Mouse (Mus musculus) ES-E14 (cell line): Measurements from ENCODE around the gene Mmd. TPM values are rescaled to one million over a fixed set of nuclear protein-coding genes. Genes with fewer than 3 reads are reported as not detected.

ENCODE experiments used
- DNase-seq: peaks from one replicate; pipeline ENCODE4 v3.0.0-alpha.2; 2013; ENCODE audit warnings: low read depth, low spot score
- H3K27ac ChIP-seq: 2 replicates; pipeline ENCODE4 v1.5.1; 2012; ENCODE audit warnings: low read depth, mild to moderate bottlenecking, low read length, moderate library complexity, mixed read lengths; ENCODE audit not compliant: poor library complexity, insufficient read depth, severe bottlenecking
- H3K36me3 ChIP-seq: 2 replicates; pipeline ENCODE4 v1.6.1; 2012; ENCODE audit warnings: mild to moderate bottlenecking, low read length, moderate library complexity, mixed read lengths; ENCODE audit not compliant: control insufficient read depth, poor library complexity, insufficient read depth, severe bottlenecking
- H3K4me1 ChIP-seq, 2 experiments: fragments of 150-350 bp in 1 of 2; sonication (generic) in 1 of 2; 2 replicates each; pipeline ENCODE4 v1.6.1; 2012; ENCODE audit warnings: low read length in 2 of 2, mild to moderate bottlenecking in 1 of 2, mixed read lengths in 1 of 2; ENCODE audit not compliant: control insufficient read depth in 2 of 2, insufficient read depth in 2 of 2, poor library complexity in 1 of 2
- H3K4me3 ChIP-seq, 2 experiments: fragments of 150-350 bp in 1 of 2; sonication (generic) in 1 of 2; 2 replicates each; pipeline ENCODE4 v1.5.1; 2012; ENCODE audit warnings: low read length in 2 of 2, low read depth in 1 of 2, mild to moderate bottlenecking in 1 of 2, mixed read lengths in 1 of 2; ENCODE audit not compliant: insufficient read depth in 1 of 2, poor library complexity in 1 of 2, severe bottlenecking in 1 of 2
- H3K9ac ChIP-seq: 2 replicates; pipeline ENCODE4 v1.6.1; 2012; ENCODE audit warnings: low read depth, mild to moderate bottlenecking, low read length, mixed read lengths; ENCODE audit not compliant: poor library complexity, insufficient read depth, severe bottlenecking
- H3K9me3 ChIP-seq: fragments of 150-350 bp; sonication (generic); 2 replicates; pipeline ENCODE4 v1.6.1; 2012; ENCODE audit warnings: low read depth, mild to moderate bottlenecking, low read length; ENCODE audit not compliant: control insufficient read depth, insufficient read depth
- CHD2 ChIP-seq: IDR thresholded peaks from 2 replicates; pipeline ENCODE4 v1.6.1; 2014; ENCODE audit warnings: mild to moderate bottlenecking, low read depth, low read length, inconsistent platforms
- HCFC1 ChIP-seq: IDR thresholded peaks from 2 replicates; pipeline ENCODE4 v1.6.1; 2012; ENCODE audit warnings: low read length, inconsistent platforms, borderline replicate concordance; ENCODE audit not compliant: insufficient read depth
- MAFK ChIP-seq: IDR thresholded peaks from 2 replicates; pipeline ENCODE4 v1.6.1; 2014; ENCODE audit warnings: mild to moderate bottlenecking, low read depth, low read length, inconsistent platforms; ENCODE audit not compliant: insufficient read depth
- ZC3H11A ChIP-seq: IDR thresholded peaks from 2 replicates; pipeline ENCODE4 v1.6.1; 2012; ENCODE audit warnings: low read depth, mild to moderate bottlenecking, inconsistent platforms, low read length, borderline replicate concordance
- ZNF384 ChIP-seq: IDR thresholded peaks from 2 replicates; pipeline ENCODE4 v1.6.1; 2012; ENCODE audit warnings: low read depth, low read length, inconsistent platforms
- in situ Hi-C, 2 experiments: fragments of 600-800 bp; cut with MboI; formaldehyde crosslinking; loops; one replicate each; pipeline ENCODE4 v1.15.1; 2025; ENCODE audit warnings: low sequenced_read_pairs in 2 of 2, inconsistent platforms in 1 of 2; ENCODE audit not compliant: unreplicated experiment in 2 of 2
- total RNA-seq: library from RNA; depleted of rRNA; stranded (reverse); fragments of 300-350 nt; gene quantifications from 2 replicates; pipeline ENCODE4 v1.2.3, GENCODE M21; 2012

Gene Mmd
- total RNA-seq, 1 experiment, result 15.5 TPM

DNA sequence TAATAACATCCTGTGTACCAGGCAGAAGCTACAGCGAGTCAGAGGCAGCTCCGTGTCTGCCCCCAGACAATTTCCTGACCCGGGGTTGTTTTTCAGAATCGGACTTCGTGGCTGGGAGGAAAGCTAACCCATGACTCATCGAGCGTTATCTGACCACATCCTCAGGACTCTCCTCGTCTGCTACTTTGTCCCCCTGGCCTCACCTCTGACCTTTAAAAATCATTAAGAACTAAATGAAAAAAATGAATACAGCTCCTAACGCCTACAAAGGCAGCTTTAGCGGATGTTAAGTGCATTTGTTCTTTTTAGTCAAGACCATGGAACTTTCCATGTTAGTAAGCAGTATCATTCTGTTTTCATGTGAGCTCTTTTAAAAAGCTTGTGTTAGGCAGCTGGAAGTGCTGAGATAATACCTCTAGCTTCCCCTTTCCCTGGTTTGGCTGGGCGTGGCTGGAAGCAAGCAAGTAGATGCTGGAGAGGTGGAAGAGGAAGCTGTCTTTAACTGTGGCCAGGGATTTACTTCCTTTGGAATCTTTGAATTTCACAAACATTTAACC lies 24.3 kb upstream of the Mmd start:
- H3K9ac ChIP-seq, result no peak overlapping the region
- H3K27ac ChIP-seq, result no peak overlapping the region
- H3K9me3 ChIP-seq, result no peaks in the 10 kb centered on the region
- no peak for DNase-seq
- no peak for TF ChIP-seq CHD2
- TF ChIP-seq HCFC1, result no peak
- no peak for TF ChIP-seq MAFK
- TF ChIP-seq ZC3H11A, result no peak
- TF ChIP-seq ZNF384, result no peak
- H3K4me3 ChIP-seq, result no peak overlapping the region
- in situ Hi-C loops, result no loop called here
- H3K36me3 ChIP-seq, result no peaks in the 10 kb centered on the region
- H3K4me1 ChIP-seq, result no peaks in the 10 kb centered on the region

DNA sequence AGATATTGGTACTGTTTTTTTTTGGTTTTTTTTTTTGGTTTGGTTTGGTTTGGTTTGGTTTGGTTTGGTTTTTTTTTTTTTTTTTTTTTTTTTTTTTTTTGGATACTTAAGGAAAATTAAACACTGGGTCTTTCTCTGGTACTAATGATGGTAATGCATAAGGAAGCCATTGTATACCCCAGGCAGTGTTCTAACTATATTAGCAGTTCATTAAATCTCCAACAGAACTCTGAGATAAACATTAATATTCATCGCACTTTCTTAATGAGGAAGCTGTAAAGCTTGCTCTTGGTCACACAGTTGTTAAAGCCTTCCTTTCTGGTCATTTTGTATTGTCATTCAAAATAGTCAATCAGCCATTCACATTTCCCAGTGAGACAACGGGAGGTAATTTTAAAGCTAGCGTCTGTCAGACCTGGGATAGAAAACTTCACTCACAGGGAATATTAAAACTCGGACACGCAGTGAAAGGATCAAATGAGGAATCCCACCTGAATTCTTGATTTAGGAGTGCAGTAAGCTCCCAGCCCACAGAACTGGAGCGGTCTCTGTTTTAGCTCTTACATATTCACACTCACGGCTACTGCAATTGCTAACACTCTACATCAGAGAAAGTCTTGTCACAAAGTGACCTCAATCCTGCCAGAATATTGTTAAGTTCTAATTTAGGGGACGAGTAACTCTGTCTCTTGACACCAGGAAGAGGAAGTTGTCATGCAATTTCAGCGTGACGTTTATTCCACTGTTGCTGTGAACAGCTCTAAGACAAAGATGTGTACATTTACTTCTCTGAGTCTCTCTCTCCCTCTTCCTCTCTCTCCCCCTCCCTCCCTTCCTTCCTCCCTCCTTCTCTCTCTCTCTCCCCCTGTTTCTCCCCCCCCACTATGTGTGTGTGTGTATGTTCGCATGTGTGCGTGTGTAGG lies 22.0 kb upstream of the Mmd start:
- in situ Hi-C loops, result no loop called here
- no peak overlapping the region for H3K9ac ChIP-seq
- no peaks in the 10 kb centered on the region for H3K9me3 ChIP-seq
- no peak overlapping the region for H3K27ac ChIP-seq
- no peak overlapping the region for H3K4me3 ChIP-seq
- H3K36me3 ChIP-seq, result no peaks in the 10 kb centered on the region
- no peak for DNase-seq
- H3K4me1 ChIP-seq, result 0 out of 4 replicates have a peak, but pooled peaks cover 0 to 2% of the 10 kb centered on the region in 2 experiments
- no peak for TF ChIP-seq ZNF384
- TF ChIP-seq CHD2, result no peak
- no peak for TF ChIP-seq MAFK
- TF ChIP-seq HCFC1, result no peak
- TF ChIP-seq ZC3H11A, result no peak

DNA sequence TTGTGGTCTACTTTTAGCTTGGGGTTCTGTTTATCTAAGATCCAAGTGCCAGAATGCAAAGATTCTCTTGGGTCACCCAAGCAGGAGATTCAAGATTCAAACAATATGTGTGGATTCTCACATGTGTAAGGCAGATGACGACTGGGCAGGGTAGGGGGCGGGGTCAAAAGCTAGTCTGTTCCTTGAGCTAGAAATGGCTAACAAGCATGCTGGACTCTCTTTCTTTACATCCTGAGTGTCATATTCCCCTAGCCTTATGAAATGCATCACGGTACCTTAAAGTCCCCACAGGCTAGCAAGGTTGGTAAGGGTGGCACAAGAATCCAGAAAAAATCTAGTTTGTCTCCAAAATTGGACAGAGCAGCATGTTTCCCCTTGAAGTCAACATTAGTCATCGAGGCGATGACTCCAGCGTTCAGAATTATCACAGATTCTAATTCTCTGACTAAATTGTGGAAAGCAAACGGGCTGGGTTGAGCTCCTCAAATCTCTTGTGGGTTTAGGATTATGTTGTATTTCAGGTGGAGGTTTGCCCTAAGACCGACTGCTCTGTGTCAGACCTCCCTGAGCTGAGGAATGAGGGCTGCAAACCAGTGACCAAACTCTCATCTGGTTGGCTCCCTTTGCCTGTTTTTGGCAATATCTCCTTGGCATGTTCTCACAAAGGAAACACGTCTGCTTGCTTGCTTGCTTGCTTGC lies 20.9 kb upstream of the Mmd start:
- no peak for DNase-seq
- Histone ChIP-seq H3K4me3 (no peak overlapping the region), H3K27ac (no peak overlapping the region), H3K9ac (no peak overlapping the region), H3K36me3 (no peaks in the 10 kb centered on the region), H3K9me3 (no peaks in the 10 kb centered on the region), H3K4me1 (0 out of 4 replicates have a peak, but pooled peaks cover 0 to 2% of the 10 kb centered on the region in 2 experiments)
- in situ Hi-C loops, result no loop called here
- TF ChIP-seq ZC3H11A (no peak), CHD2 (no peak), MAFK (no peak), HCFC1 (no peak), ZNF384 (no peak)

DNA sequence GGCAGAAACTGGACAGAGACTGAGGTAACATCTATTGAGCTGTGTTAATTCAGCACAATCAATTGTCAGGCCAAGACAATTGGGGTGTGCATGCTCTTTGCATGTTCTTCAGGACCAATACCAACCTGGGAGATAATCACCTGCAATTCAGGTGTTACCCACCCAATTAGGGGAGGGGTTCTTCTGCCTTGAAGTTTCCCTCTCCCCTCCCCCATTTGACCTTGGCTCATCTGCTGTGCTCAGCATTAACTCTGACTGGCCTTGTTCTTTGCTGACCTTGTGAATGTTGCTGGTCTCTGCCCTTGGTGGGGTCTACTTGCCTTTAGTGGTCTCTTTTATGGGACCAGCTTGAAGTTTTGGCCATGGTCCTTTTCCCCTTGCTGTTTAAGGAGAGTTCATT lies 19.5 kb upstream of the Mmd start:
- Histone ChIP-seq H3K27ac (no peak overlapping the region), H3K36me3 (no peaks in the 10 kb centered on the region), H3K9ac (no peak overlapping the region), H3K4me1 (0 out of 4 replicates have a peak, but pooled peaks cover 0 to 2% of the 10 kb centered on the region in 2 experiments), H3K4me3 (no peak overlapping the region), H3K9me3 (no peaks in the 10 kb centered on the region)
- TF ChIP-seq CHD2 (no peak), MAFK (peak; percentile 81), ZNF384 (no peak), HCFC1 (no peak)
- in situ Hi-C loops, result no loop called here
- no peak for DNase-seq
